Mouse (Mus musculus): ENCODE results near the gene Susd3.

GRCm38 (mm10) chr13:49245251-49245650, 3.3 kb downstream of the Susd3 start:
- TF ChIP-seq POLR2A (IDR thresholded peaks at IDR 0.05; ENCODE audit: control insufficient read depth, extremely low read depth, insufficient read depth, low read length, poor library complexity), result no peak
- TF ChIP-seq CTCF (IDR thresholded peaks at IDR 0.05; ENCODE audit: borderline replicate concordance, control insufficient read depth, extremely low read depth, insufficient read depth, low read length, poor library complexity), result no peak
